Mouse (Mus musculus): Measurements from ENCODE around the gene Ttc29. TPM values are rescaled to one million over a fixed set of nuclear protein-coding genes. Genes with fewer than 3 reads are reported as not detected.

Gene Ttc29
- polyA plus RNA-seq, 1 experiment from 2014 or later = not detected

GRCm38 (mm10) chr8:78251115-78251514 is 38.0 kb downstream of the Ttc29 start:
- 52% methylated on average over 3 of the region's 3 CpGs for WGBS
- H3K4me1 ChIP-seq (replicated peaks) = no peaks in the 10 kb centered on the region
- no peaks in the 10 kb centered on the region for H3K36me3 ChIP-seq
- no peak overlapping the region for H3K9ac ChIP-seq
- no peak overlapping the region for H3K4me3 ChIP-seq (replicated peaks)
- no peak overlapping the region for H3K4me2 ChIP-seq (replicated peaks)
- no peak overlapping the region for H3K27ac ChIP-seq
- H3K9me3 ChIP-seq = no peaks in the 10 kb centered on the region
- no peak for ATAC-seq
- no peaks in the 10 kb centered on the region for H3K27me3 ChIP-seq (replicated peaks)

GRCm38 (mm10) chr8:78254374-78254773 is 41.3 kb downstream of the Ttc29 start:
- Histone ChIP-seq H3K9me3 (no peaks in the 10 kb centered on the region), H3K9ac (no peak overlapping the region), H3K4me3 (replicated peaks) (no peak overlapping the region), H3K4me2 (replicated peaks) (no peak overlapping the region), H3K4me1 (replicated peaks) (no peaks in the 10 kb centered on the region), H3K27me3 (replicated peaks) (no peaks in the 10 kb centered on the region), H3K36me3 (no peaks in the 10 kb centered on the region), H3K27ac (no peak overlapping the region)
- ATAC-seq = no peak
- WGBS = 89% methylated on average over 4 of the region's 4 CpGs

GRCm38 (mm10) chr8:78255011-78255410 is 41.9 kb downstream of the Ttc29 start:
- no peaks in the 10 kb centered on the region for H3K27me3 ChIP-seq (replicated peaks)
- no peaks in the 10 kb centered on the region for H3K36me3 ChIP-seq
- H3K4me2 ChIP-seq (replicated peaks) = no peak overlapping the region
- H3K4me3 ChIP-seq (replicated peaks) = no peak overlapping the region
- H3K9ac ChIP-seq = no peak overlapping the region
- WGBS = 86% methylated on average over 3 of the region's 3 CpGs
- H3K9me3 ChIP-seq = no peaks in the 10 kb centered on the region
- H3K27ac ChIP-seq = no peak overlapping the region
- H3K4me1 ChIP-seq (replicated peaks) = no peaks in the 10 kb centered on the region
- no peak for ATAC-seq

GRCm38 (mm10) chr8:78265506-78265905 is 52.4 kb downstream of the Ttc29 start:
- H3K9me3 ChIP-seq = no peaks in the 10 kb centered on the region
- no peak overlapping the region for H3K27ac ChIP-seq
- no peaks in the 10 kb centered on the region for H3K4me1 ChIP-seq (replicated peaks)
- H3K27me3 ChIP-seq (replicated peaks) = no peaks in the 10 kb centered on the region
- WGBS = 82% methylated on average over 5 of the region's 5 CpGs
- H3K36me3 ChIP-seq = no peaks in the 10 kb centered on the region
- H3K4me2 ChIP-seq (replicated peaks) = no peak overlapping the region
- H3K9ac ChIP-seq = no peak overlapping the region
- H3K4me3 ChIP-seq (replicated peaks) = no peak overlapping the region
- ATAC-seq = no peak

- Histone ChIP-seq H3K27ac (no peak overlapping the region), H3K4me1 (replicated peaks) (no peaks in the 10 kb centered on the region), H3K27me3 (replicated peaks) (no peaks in the 10 kb centered on the region), H3K4me3 (replicated peaks) (no peak overlapping the region), H3K36me3 (no peaks in the 10 kb centered on the region), H3K4me2 (replicated peaks) (no peak overlapping the region), H3K9me3 (no peaks in the 10 kb centered on the region), H3K9ac (no peak overlapping the region)
- 32% methylated on average over 3 of the region's 3 CpGs for WGBS
- no peak for ATAC-seq
Measured at GRCm38 (mm10) chr8:78266231-78266630, 53.1 kb downstream of the Ttc29 start.

GRCm38 (mm10) chr8:78267894-78268411 is 54.9 kb downstream of the Ttc29 start:
- Histone ChIP-seq H3K9me3 (no peaks in the 10 kb centered on the region), H3K9ac (no peak overlapping the region), H3K4me1 (replicated peaks) (no peaks in the 10 kb centered on the region), H3K36me3 (no peaks in the 10 kb centered on the region), H3K4me3 (replicated peaks) (no peak overlapping the region), H3K27me3 (replicated peaks) (no peaks in the 10 kb centered on the region), H3K27ac (no peak overlapping the region), H3K4me2 (replicated peaks) (no peak overlapping the region)
- WGBS = 20% methylated on average over 7 of the region's 7 CpGs
- ATAC-seq = no peak

- Histone ChIP-seq H3K27ac (no peak overlapping the region), H3K4me2 (replicated peaks) (no peak overlapping the region), H3K9ac (no peak overlapping the region), H3K9me3 (no peaks in the 10 kb centered on the region), H3K4me1 (replicated peaks) (no peaks in the 10 kb centered on the region), H3K4me3 (replicated peaks) (no peak overlapping the region), H3K36me3 (no peaks in the 10 kb centered on the region), H3K27me3 (replicated peaks) (no peaks in the 10 kb centered on the region)
- ATAC-seq = no peak
- 83% methylated on average over 10 of the region's 10 CpGs for WGBS
Measured at GRCm38 (mm10) chr8:78269281-78269680, 56.2 kb downstream of the Ttc29 start.

- H3K4me3 ChIP-seq (replicated peaks) = no peak overlapping the region
- H3K27ac ChIP-seq = no peak overlapping the region
- H3K9ac ChIP-seq = no peak overlapping the region
- no peaks in the 10 kb centered on the region for H3K9me3 ChIP-seq
- H3K4me1 ChIP-seq (replicated peaks) = no peaks in the 10 kb centered on the region
- H3K27me3 ChIP-seq (replicated peaks) = no peaks in the 10 kb centered on the region
- WGBS = 67% methylated on average over 5 of the region's 5 CpGs
- no peak for ATAC-seq
- H3K4me2 ChIP-seq (replicated peaks) = no peak overlapping the region
- no peaks in the 10 kb centered on the region for H3K36me3 ChIP-seq
Measured at GRCm38 (mm10) chr8:78271391-78271790, 58.3 kb downstream of the Ttc29 start.

GRCm38 (mm10) chr8:78276120-78276519 is 63.0 kb downstream of the Ttc29 start:
- Histone ChIP-seq H3K9ac (no peak overlapping the region), H3K27ac (no peak overlapping the region), H3K4me1 (replicated peaks) (no peaks in the 10 kb centered on the region), H3K27me3 (replicated peaks) (no peaks in the 10 kb centered on the region), H3K9me3 (no peaks in the 10 kb centered on the region), H3K36me3 (no peaks in the 10 kb centered on the region), H3K4me3 (replicated peaks) (no peak overlapping the region), H3K4me2 (replicated peaks) (no peak overlapping the region)
- 87% methylated on average over 8 of the region's 8 CpGs for WGBS
- no peak for ATAC-seq

- Histone ChIP-seq H3K27ac (no peak overlapping the region), H3K9ac (no peak overlapping the region), H3K9me3 (no peaks in the 10 kb centered on the region), H3K4me2 (replicated peaks) (no peak overlapping the region), H3K4me3 (replicated peaks) (no peak overlapping the region), H3K36me3 (no peaks in the 10 kb centered on the region), H3K4me1 (replicated peaks) (no peaks in the 10 kb centered on the region), H3K27me3 (replicated peaks) (no peaks in the 10 kb centered on the region)
- WGBS = 75% methylated on average over 2 of the region's 2 CpGs
- ATAC-seq = no peak
Measured at GRCm38 (mm10) chr8:78277411-78277810, 64.3 kb downstream of the Ttc29 start.

- Histone ChIP-seq H3K9ac (no peak overlapping the region), H3K9me3 (no peaks in the 10 kb centered on the region), H3K4me1 (replicated peaks) (no peaks in the 10 kb centered on the region), H3K4me2 (replicated peaks) (no peak overlapping the region), H3K27ac (no peak overlapping the region), H3K4me3 (replicated peaks) (no peak overlapping the region), H3K27me3 (replicated peaks) (no peaks in the 10 kb centered on the region), H3K36me3 (no peaks in the 10 kb centered on the region)
- no peak for ATAC-seq
- 89% methylated on average over 5 of the region's 5 CpGs for WGBS
Measured at GRCm38 (mm10) chr8:78278598-78278997, 65.5 kb downstream of the Ttc29 start.

- Histone ChIP-seq H3K4me2 (replicated peaks) (no peak overlapping the region), H3K4me3 (replicated peaks) (no peak overlapping the region), H3K9ac (no peak overlapping the region), H3K4me1 (replicated peaks) (no peaks in the 10 kb centered on the region), H3K36me3 (no peaks in the 10 kb centered on the region), H3K9me3 (no peaks in the 10 kb centered on the region), H3K27me3 (replicated peaks) (no peaks in the 10 kb centered on the region), H3K27ac (no peak overlapping the region)
- 75% methylated on average over 2 of the region's 2 CpGs for WGBS
- no peak for ATAC-seq
Measured at GRCm38 (mm10) chr8:78284805-78285204, 71.7 kb downstream of the Ttc29 start.

- WGBS = 87% methylated on average over 4 of the region's 4 CpGs
- ATAC-seq = no peak
Measured at GRCm38 (mm10) chr8:78285366-78285765, 72.3 kb downstream of the Ttc29 start.

More at GRCm38 (mm10) chr8:78285366-78285765, 72.3 kb downstream of the Ttc29 start:
- Histone ChIP-seq H3K27ac (no peak overlapping the region), H3K27me3 (replicated peaks) (no peaks in the 10 kb centered on the region), H3K36me3 (no peaks in the 10 kb centered on the region), H3K4me2 (replicated peaks) (no peak overlapping the region), H3K9ac (no peak overlapping the region), H3K9me3 (no peaks in the 10 kb centered on the region), H3K4me3 (replicated peaks) (no peak overlapping the region), H3K4me1 (replicated peaks) (no peaks in the 10 kb centered on the region)
